Mouse (Mus musculus): ENCODE measurements around the gene Triap1.

- TF ChIP-seq KAT2A (conservative IDR thresholded peaks at IDR 0.05; ENCODE audit: low read depth, low read length) (no peak), TCF12 (IDR thresholded peaks at IDR 0.05; ENCODE audit: low read depth, low read length) (no peak), BHLHE40 (IDR thresholded peaks at IDR 0.05; ENCODE audit: borderline replicate concordance, low read depth, low read length) (no peak), CTCF (IDR thresholded peaks at IDR 0.05 in 2 of 3, conservative IDR thresholded peaks at IDR 0.05 in 1 of 3; ENCODE audit: control insufficient read depth in 1 of 3, insufficient read depth in 1 of 3, low read depth in 2 of 3, low read length in 3 of 3, poor library complexity in 1 of 3, severe bottlenecking in 1 of 3) (no peak), TBP (IDR thresholded peaks at IDR 0.05; ENCODE audit: low read depth, low read length) (peak; percentile 10), UBTF (IDR thresholded peaks at IDR 0.05; ENCODE audit: borderline replicate concordance, insufficient read depth, low read depth, low read length) (no peak), MYB (IDR thresholded peaks at IDR 0.05; ENCODE audit: low read depth, low read length) (no peak), ZC3H11A (IDR thresholded peaks at IDR 0.05; ENCODE audit: low read depth, low read length) (no peak), NRF1 (IDR thresholded peaks at IDR 0.05; ENCODE audit: insufficient read depth, low read depth, low read length, poor library complexity, severe bottlenecking) (no peak), POLR2A (IDR thresholded peaks at IDR 0.05; ENCODE audit: control insufficient read depth in 1 of 2, insufficient read depth in 1 of 2, low read depth in 1 of 2, low read length in 2 of 2, poor library complexity in 1 of 2) (no peak)
Observed at GRCm38 (mm10) chr5:115312354-115312753, 28.7 kb upstream of the Triap1 start.
